Mouse (Mus musculus) gonadal fat pad, adult 2 months (tissue): Measurements from ENCODE around the gene Ttc28. TPM values are rescaled to one million over a fixed set of nuclear protein-coding genes. Genes with fewer than 3 reads are reported as not detected.

Experiments used
- DNase-seq: peaks from one replicate; pipeline ENCODE4 v3.0.0-alpha.2; 2012; ENCODE audit warnings: low read depth
- polyA plus RNA-seq: library from polyadenylated mRNA; depleted of rRNA; stranded (reverse); fragments of >200 nt; gene quantifications from 2 replicates; pipeline ENCODE4 v1.2.3, GENCODE M21; 2012

Ttc28 gene
- polyA plus RNA-seq, 1 experiment: 10.1 TPM

- no peak for DNase-seq
Observed at GRCm38 (mm10) chr5:111204976-111205586, 325.5 kb downstream of the Ttc28 start.

- no peak for DNase-seq
Observed at GRCm38 (mm10) chr5:111205817-111206216, 326.2 kb downstream of the Ttc28 start.

GRCm38 (mm10) chr5:111207924-111208659, 328.5 kb downstream of the Ttc28 start:
- no peak for DNase-seq

- DNase-seq: no peak
Observed at GRCm38 (mm10) chr5:111208660-111208969, 329.0 kb downstream of the Ttc28 start.

GRCm38 (mm10) chr5:111213935-111214450, 334.4 kb downstream of the Ttc28 start:
- DNase-seq: no peak

GRCm38 (mm10) chr5:111214890-111215289, 335.3 kb downstream of the Ttc28 start:
- DNase-seq: no peak

GRCm38 (mm10) chr5:111215722-111216121, 336.1 kb downstream of the Ttc28 start:
- no peak for DNase-seq

GRCm38 (mm10) chr5:111216166-111216565, 336.6 kb downstream of the Ttc28 start:
- no peak for DNase-seq

GRCm38 (mm10) chr5:111217447-111218110, 338.0 kb downstream of the Ttc28 start:
- no peak for DNase-seq

GRCm38 (mm10) chr5:111218111-111218891, 338.7 kb downstream of the Ttc28 start:
- no peak for DNase-seq

- DNase-seq: no peak
Observed at GRCm38 (mm10) chr5:111218998-111219397, 339.4 kb downstream of the Ttc28 start.

- no peak for DNase-seq
Observed at GRCm38 (mm10) chr5:111220679-111221380, 341.2 kb downstream of the Ttc28 start.

- no peak for DNase-seq
Observed at GRCm38 (mm10) chr5:111222820-111223219, 343.2 kb downstream of the Ttc28 start.

- DNase-seq: no peak
Observed at GRCm38 (mm10) chr5:111225306-111225705, 345.7 kb downstream of the Ttc28 start.

GRCm38 (mm10) chr5:111226486-111226885, 346.9 kb downstream of the Ttc28 start:
- DNase-seq: no peak

GRCm38 (mm10) chr5:111227850-111228249, 348.2 kb downstream of the Ttc28 start:
- no peak for DNase-seq

- no peak for DNase-seq
Observed at GRCm38 (mm10) chr5:111228302-111229040, 348.9 kb downstream of the Ttc28 start.

GRCm38 (mm10) chr5:111229041-111229394, 349.4 kb downstream of the Ttc28 start:
- DNase-seq: no peak

GRCm38 (mm10) chr5:111229671-111230070, 350.1 kb downstream of the Ttc28 start:
- no peak for DNase-seq

GRCm38 (mm10) chr5:111231044-111231443, 351.4 kb downstream of the Ttc28 start:
- DNase-seq: no peak

GRCm38 (mm10) chr5:111231769-111232168, 352.2 kb downstream of the Ttc28 start:
- no peak for DNase-seq
